Mouse (Mus musculus) cerebellum, adult 2 months (tissue): ENCODE measurements around the gene Mrpl49.

Source experiments
- CTCF ChIP-seq: fragments of 200-500 bp; IDR thresholded peaks from 2 replicates; pipeline ENCODE4 v1.5.1; 2011; ENCODE audit warnings: low read depth, mild to moderate bottlenecking, control low read depth, low read length, moderate library complexity, borderline replicate concordance; ENCODE audit not compliant: insufficient read depth
- POLR2A ChIP-seq: fragments of 200-500 bp; IDR thresholded peaks from 2 replicates; pipeline ENCODE4 v1.6.1; 2011; ENCODE audit warnings: low read length, control low read depth, borderline replicate concordance; ENCODE audit not compliant: insufficient read depth

- TF ChIP-seq CTCF (no peak), POLR2A (no peak)
Observed at GRCm38 (mm10) chr19:6088841-6089240, 31.3 kb upstream of the Mrpl49 start.
